Mouse (Mus musculus) G1E (cell line): ENCODE data around the gene Gm28048.

ENCODE experiments used
- CTCF ChIP-seq: IDR thresholded peaks from 2 replicates; pipeline ENCODE4 v1.5.1; 2012; ENCODE audit warnings: low read depth, low read length, inconsistent platforms, mixed read lengths
- GATA2 ChIP-seq: IDR thresholded peaks from 2 replicates; pipeline ENCODE4 v1.6.1; 2012; ENCODE audit warnings: low read depth, low read length, inconsistent platforms, borderline replicate concordance
- TAL1 ChIP-seq: conservative IDR thresholded peaks from 2 replicates; pipeline ENCODE4 v1.6.1; 2012; ENCODE audit warnings: low read depth, low read length, inconsistent platforms, mixed read lengths

- TF ChIP-seq CTCF (no peak), GATA2 (no peak), TAL1 (no peak)
Measured at GRCm38 (mm10) chr11:22981543-22981950, 343 bp downstream of the Gm28048 start.
